Mouse (Mus musculus) cerebellum, adult (tissue): ENCODE data around the gene Cux2.

Experiments
- ATAC-seq: cut with Nextera tagmentation; 2 replicates; pipeline ENCODE4 v1.9.2; 2017; ENCODE audit warnings: mild to moderate bottlenecking, moderate library complexity, mixed read lengths; ENCODE audit not compliant: insufficient number of reproducible peaks, low FRiP score, low TSS enrichment

Cux2 gene

DNA sequence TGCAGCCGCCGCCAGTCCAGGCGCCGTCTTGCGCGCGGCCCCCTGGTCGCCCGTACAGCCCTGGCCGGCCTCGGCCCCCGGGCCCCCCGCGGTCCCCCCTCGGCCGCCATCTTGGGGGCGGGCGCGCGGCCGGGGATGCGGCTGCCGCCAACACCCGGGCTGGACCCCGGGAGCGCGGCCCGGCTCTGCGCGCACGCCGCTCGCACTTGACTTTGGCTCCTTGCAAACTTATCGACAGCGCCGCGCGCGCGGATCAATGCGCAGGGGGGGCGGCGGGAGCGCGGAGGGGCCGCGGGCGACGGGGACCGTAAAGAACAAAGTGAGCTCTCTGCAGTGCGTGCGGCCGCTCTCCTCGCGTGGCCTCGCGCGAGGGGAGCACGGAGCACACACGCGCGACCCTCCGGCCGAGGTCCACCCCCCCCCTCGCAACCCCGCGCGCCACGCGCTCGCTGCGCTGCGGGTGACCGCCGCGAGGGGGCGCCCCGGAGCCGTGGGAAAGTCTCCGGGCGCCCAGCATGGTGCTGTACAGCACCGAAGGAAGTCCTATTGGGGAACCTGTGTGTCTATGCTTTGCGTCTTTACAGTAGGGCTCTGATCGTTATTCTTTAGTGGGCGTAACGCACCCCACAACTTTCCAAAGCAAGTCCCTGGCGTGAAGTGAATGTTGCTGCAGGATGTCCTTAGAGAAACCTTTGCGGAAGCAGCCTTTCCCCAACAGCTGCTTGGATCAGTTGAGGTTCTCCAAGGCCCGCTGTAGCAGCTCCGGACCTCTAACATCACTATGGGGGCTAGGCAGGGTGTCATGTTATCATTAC is at the start of gene Cux2:
TSS of gene Cux2 (minus strand) at position 86 of the 815 bp plus-strand sequence.
- peak; percentile 39; the same call in 1 of the 2 replicates for ATAC-seq

DNA sequence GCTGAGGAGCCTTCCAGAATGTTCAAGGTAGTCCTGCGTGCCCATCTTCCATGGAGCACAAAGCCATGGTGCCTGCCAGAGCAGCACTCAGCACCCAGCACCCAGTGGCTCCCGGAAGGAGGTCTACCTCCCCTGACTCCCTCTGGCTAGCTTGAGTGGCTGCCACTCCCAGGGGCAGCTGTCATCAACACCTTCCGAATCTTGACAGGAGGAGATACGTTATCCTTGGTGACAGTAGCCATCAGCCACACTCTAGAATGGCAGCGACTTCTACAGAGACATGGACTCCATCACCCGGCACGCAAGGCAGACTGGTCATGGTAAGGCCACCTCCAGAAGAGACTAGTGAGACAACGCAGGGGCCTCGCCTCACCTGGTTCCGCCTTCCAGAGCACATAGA is 44.5 kb upstream of the Cux2 start:
- no peak for ATAC-seq

DNA sequence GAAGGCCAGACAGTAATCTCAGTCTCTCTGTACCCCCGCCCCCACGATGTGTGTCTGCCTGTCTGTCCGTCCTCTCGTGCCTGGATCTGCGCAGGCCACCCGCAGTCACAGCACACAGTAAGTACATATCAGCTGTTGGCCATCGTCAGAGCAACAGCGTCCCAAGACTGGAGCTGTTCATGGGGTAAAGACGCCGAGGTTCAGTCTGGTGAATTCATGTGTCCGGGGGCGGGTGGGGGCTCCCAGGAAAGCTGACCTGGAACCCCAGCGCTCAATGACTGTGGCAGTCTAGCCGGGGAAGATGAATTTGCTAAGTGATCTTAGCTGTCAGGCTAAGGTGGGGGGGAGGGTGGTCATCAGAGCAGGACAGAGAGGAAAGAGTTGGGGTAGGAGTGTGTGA is 43.8 kb upstream of the Cux2 start:
- ATAC-seq: no peak

DNA sequence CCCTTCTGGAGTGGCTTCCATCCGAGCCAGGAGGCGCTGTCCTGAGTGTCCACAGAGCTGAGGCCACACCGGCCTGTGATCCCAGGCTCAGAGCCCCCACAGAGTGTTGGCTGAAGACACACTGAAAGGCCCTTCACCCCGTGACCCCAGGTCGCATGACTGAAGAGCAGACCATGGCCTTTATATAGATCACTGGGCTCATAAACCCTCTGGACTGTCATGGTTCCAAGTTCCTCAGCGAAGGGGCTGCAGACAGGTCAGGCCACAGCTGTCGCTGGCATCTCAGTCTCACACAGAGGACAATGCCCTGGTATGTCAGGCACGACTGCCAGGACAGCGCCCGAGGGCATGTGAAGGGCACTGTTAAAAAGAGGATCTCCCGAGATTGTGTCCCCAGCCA is 42.9 kb upstream of the Cux2 start:
- no peak for ATAC-seq

DNA sequence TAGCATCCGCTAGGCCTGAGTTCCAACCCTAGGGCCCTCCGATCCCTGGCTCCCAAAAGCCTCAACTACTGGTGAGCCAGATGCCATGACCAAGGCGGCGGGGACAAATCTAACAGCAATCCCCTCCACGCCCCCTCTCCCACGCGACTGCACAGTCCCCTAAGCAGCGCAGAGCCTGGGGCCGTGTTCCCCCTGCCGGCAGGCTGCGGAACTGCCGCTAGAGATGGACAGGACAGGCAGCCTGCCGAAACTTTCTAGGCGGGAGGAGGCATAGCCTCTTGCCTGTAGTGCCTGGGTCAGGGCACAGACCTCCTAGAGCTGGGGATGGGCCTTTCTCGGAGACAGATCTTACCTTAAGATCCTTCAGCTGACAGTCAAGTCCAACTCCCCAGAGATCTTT is 41.2 kb upstream of the Cux2 start:
- no peak for ATAC-seq

DNA sequence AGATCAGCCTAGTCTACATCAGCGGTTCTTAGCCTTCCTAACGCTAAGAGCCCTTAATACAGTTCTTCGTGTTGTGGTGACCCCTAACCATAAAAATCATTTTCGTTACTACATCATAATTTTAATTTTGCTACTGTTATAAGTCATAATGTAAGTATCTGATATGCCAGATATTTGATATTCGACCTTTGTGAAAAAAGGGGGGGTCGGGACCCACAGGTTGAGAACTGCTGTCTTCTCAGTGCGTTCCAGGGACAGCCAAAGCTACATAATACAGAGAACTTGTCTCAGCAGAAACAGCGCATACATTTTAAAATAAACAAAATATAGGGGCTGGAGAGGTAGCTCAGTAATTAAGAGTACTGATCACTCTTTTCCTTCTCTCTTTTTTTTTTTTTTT is 39.8 kb upstream of the Cux2 start:
- ATAC-seq: no peak

DNA sequence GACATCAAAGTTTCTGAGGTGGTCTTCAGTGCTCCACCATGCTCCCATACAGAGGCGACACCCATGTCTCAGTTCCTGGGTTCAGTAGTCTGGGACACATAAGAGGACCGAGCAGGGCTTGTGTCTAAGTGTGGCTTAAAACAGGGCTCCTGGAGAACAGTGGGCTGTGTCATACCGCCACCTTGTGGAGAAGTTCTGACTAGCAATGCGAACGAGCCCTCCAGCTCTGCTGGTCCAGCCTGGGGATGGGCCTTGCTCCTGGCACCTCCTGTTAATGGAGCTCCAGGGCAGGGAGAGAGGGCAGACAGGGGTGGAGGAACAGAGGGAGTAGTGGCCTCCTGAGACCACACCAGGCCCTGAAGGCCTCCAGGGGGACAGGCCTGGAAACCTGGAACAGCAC is 39.0 kb upstream of the Cux2 start:
- ATAC-seq: peak; percentile 49; the same call in 1 of the 2 replicates

DNA sequence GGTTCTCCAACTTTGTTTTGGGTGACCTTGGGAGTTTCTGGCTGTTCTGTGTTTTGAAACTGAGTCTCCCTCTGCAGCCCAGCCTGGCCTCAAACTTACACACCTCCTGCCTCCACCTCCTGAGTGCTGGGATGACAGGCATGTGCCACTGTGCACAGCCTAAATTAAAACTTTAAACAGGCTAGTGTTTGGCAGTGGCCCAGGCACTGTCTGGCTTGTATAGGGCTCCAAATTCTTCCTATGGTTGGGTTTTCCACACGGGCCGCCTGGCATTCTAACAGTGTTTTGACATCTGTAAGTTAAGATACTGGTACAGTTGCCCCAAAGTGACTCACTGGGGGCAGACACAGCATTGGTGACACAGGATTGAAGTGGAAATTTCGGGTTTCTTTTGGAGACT is 36.2 kb upstream of the Cux2 start:
- ATAC-seq: no peak

DNA sequence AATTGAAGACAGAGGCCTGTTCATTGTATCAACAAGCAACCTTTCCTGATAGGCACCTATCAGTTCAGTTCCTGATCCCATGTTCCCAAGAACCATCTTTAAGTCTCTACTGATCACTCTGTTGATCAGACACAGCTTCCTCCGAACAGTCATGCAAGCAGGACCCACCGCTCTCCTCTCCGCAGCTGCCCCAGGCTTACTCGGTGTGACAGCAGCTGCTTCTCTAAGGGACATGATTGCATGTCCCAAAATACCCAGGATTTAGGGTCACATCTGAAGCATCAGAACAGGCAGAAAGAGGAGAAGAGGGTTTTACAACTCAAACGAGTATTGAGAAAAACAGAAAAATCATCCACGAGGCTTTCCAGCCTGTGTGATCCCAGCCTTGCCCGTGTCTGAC is 35.4 kb upstream of the Cux2 start:
- no peak for ATAC-seq

DNA sequence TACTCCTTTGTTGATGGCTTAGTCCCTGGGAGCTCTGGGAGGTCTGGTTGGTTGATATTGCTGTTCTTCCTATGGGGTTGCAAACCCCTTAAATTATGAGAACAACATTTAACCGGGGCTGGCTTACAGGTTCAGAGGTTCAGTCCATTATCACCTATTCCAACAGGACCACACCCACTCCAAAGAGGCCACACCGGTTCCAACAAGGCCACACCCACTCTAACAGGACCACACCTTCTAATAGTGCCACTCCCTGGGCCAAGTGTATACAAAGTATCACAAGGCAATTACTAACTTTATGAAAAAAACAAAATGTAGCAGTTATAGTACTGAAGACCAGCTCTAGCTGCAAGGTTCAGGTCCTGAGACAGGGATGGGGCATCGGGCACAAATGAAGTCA is 34.6 kb upstream of the Cux2 start:
- ATAC-seq: no peak

DNA sequence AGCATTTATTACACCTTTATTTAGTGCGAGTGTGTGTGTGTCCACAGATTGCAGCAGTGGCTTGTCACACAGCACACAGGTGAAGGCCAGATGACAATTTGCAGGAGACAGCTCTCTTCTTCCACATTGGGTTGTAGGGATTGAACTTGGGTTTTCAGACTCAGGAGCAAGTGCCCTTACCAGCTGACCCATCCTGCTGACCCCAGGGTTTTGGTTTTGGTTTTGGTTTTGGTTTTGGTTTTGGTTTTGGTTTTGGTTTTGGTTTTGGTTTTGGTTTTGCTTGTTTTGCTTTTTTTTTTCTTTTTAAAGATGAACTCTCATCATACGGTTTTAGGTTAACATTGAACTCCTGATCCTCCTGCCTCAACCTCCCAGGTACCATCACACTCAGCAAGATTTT is 33.4 kb upstream of the Cux2 start:
- no peak for ATAC-seq

DNA sequence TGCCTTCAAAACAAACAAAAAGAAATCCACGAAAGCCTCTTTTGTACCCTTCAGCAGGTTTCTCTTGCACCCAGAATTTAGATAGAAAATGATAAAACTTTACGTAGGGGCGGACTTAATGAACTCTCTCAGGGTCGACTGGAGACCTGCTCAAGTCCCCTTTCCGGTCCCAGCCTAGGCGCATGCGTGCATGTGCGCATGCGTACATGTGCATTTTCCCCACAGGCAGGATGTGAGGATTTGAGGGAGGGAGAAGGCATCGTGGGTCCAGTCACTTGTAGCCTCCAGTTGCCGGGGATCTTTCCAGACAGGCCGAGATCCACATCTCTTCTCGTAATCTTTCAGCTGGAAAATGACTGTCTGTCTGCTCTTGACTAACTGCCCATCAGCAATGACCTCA is 31.6 kb upstream of the Cux2 start:
- ATAC-seq: no peak

DNA sequence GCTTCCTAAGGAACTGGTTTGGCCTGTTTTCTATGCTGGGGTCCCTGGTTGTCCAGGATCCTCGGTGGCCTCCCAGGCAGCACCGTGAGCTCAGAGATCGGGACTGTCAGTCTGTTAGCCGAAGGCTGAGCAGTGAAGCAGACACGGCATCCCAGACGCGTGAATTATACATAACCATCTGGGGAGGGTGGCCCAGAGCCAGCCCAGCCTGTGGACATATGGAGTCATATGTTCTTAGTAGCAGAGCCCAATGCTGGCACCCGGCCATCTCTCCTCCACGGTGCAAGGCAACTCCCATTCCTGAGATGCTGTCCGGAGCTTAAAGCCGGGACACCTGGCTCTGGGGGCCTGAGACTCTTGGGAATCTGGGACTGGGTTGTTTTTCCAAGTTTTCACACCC is 31.0 kb upstream of the Cux2 start:
- ATAC-seq: peak; percentile 49; the same call in 1 of the 2 replicates

DNA sequence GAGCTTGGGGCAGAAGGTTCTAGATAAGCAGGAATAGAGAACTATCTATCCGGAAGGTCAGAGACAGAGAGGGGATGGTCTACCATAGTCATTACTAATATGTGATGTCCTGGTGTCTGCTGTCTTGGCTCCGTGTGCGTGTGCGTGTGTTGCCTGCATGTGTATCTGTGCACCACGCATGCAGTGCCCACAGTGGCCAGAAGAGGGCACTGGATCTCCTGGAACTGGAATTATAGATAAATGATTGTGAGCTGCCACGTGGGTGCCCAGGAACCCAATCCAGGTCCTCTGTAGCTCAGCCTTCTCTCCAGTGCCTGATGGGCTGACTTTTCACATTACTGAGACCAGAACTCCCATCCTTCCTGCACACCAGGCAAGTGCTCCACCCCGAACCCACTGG is 29.9 kb upstream of the Cux2 start:
- no peak for ATAC-seq

DNA sequence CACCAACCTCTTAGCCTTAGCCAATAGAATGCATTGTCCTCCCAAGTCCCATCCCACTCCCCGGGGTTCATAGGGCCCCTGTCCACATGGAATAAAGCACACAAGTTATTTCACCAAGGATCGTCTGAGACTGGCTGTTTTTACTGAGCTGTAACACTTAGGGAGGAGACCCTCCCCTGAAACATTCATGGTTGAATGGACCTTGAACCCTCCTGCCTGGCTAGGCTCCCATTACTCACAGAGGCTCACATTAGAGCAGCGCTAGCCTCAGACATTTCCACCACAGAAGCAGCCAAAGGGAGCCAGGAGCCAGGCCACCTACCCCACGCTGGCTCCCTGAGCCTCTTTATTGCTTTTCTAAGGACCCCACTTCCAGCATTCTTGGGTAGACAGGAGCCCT is 27.3 kb upstream of the Cux2 start:
- no peak for ATAC-seq

DNA sequence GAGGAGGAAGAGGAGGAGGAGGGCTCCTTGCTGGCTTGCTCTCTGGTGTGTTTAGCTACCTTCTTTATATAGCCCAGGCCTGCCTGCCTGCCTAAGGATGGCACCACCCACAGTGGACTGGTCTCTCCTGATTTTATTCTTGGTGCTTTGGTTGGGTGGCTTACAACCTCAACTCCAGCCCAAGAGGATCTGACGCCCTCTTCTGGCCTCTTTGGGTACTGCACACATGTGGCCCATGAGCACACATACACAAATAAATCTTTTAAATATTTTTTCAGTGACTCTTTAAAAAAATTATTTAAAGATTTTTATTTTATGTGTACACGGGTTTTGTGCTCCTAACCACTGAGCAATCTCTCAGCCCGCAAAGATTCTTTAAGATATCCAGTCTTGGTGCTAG is 25.8 kb upstream of the Cux2 start:
- ATAC-seq: no peak

DNA sequence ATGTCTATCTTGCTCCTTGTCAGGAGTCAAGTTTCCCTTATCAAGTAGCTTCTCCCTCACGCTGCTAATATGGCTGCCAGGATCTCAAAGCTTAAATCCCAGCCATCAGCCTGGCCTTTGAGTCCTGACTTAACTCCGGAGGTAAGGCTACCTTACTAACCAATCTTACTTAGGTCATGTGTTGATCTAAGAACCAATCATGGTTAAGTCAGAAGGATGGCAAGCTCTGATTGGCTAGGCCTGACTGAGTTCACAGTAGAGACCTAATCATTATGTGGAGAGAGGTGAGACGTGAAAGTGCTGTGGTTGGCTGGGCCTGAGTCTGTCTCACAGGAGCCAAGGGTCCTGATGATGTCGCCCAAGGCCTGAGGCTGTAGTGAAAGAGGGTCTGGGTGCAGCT is 22.1 kb upstream of the Cux2 start:
- no peak for ATAC-seq

DNA sequence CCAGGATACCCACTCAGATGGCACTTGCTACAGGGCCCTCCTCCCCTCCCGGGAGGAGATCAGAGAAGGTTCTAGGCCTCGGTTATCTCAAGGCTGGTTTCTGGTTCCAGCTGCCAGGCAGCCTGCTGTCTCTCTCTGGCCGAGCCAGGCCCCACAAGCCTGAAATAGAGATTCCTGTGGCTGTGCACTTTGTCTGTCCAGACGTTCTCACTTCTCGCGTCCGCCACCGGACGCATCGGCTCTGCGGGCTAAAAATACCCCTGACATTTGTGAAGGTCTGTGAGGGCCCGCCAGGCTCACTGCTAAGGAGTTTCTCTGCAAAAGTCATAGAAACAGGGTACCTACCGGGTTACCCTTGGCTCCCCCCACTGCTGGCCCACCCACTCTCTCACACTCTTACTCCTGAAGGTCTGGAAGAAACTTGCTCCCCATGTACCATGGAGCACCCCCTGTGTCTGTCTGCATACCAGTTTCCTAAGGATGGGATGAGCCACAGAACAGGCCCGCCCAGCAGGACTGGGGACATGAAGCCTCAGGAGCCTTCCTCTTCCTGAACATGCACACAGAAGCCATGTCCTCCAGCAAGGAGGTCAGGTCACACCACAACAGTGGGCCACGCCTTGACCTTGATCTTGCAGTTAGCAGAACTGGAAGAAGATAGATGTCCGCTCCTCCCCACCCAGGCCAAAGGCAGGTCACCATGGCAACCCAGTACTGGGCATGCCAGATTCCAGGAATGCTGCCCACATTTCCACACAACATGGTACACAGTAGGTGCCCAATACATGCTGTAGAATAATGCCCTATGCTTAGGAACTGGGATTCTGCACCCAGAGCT is 21.3 kb upstream of the Cux2 start:
- no peak for ATAC-seq

DNA sequence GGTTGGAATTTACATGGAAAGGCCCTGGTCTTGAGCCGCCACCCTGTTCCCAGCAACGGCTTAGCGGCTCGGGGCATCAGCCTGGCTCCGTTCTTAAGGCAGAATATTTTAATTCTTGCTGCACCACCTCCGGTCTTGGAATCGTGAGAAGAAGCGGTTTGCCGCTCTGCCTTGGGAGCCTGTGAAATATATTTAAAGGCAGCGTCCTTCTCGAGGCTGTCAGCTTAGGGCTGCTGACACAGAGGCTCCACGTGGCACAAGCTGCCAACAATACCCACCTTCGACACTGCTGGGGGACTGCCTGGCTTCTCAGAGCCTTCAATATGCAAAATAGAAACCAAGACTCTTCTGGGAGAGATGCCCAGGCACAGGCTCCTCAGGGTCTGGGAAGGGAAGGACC is 18.7 kb upstream of the Cux2 start:
- ATAC-seq: no peak

DNA sequence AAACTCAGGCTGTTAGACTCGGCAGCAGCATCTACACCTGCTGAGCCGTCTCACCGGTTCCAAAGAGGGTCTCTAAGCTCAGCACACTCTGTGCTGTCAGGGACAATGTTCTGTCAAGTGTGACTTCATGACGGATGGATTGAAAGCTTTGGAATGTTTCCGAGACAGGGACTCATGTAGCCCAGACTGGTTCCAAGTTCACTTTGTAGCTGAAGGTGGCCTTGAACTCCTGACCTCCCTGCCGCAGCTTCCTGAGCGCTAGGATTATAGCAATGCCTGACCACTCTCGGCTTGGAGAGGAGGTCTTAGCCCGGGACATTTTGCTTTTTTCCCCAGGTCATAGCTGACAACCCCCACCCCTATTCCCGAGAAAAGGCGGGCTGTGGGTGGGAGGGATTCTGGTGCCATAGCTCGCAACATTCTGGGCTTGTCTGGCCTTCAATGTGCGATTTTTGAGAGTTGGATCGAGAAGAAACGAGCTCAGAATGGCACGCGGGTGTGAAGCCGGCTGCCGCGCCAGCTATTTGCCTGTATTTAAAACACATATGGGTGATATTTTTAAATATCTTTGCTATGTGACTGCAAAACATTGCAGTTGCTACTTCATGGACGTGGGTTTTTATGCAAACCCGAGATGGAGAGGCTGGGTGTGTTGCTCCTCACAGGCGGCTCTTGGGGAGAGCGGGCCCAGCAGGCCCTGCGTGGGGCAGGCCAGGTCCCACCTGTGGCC is 13.5 kb upstream of the Cux2 start:
- no peak for ATAC-seq

DNA sequence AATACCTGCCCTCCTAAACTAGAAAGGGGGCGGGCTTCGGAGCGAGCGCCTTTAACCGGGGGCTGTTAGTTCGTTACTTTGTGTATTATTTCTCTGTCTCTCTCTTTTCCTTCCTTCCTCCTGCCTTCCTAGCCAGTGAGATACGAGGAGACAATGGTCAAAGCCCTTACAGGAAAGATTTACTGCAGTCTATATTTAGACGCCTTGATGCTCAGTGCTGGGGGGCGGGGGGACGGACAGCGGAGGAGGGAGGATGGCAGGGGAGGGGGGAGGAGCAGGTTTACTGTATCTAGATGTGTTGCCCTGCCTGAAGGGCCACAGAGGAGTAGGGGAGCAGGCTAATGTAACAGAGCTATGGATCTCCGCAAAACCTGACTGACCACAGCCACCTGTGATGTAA is 12.6 kb upstream of the Cux2 start:
- no peak for ATAC-seq
